Mouse (Mus musculus) kidney, adult 2 months (tissue): ENCODE measurements at regions not wholly inside any gene's neighbourhood (a gene's known extent, or its start where the extent isn't known, plus 50 kb on each side); places are given as distances from the start of the nearest gene placed in this dataset.

Source experiments
- CTCF ChIP-seq: fragments of 200-500 bp; conservative IDR thresholded peaks from 2 replicates; pipeline ENCODE4 v1.5.1; 2011; ENCODE audit warnings: low read depth, mild to moderate bottlenecking, control low read depth, low read length, moderate library complexity, mixed read lengths; ENCODE audit not compliant: insufficient read depth, insufficient read length
- POLR2A ChIP-seq: fragments of 200-500 bp; IDR thresholded peaks from one replicate; pipeline ENCODE4 v1.6.1; 2011; ENCODE audit warnings: low read depth, low read length, control low read depth

- TF ChIP-seq CTCF (no peak), POLR2A (no peak)
Measured at GRCm38 (mm10) chr6:17224852-17225251, 56.1 kb upstream of the Cav2 start.
